ENCODE assay signal across 10 mouse cellular contexts in genomic region chr2:156429836-156430235, GRCm38 (mm10). TPM values are rescaled to one million over a fixed set of nuclear protein-coding genes. Genes with fewer than 3 reads are reported as not detected.
DNase-seq lines count a peak whose midpoint lies in the region; ATAC-seq and TF ChIP-seq lines count a peak whose summit lies in the region.
"Had no signal": no experiment of that assay in that cellular context is flagged by ENCODE, and none has a peak within 500 bp of the region (broad histone marks: within the 10 kb centered on the region; RNA-seq: fewer than 3 reads in every experiment).

No protein-coding gene starts in this region.

- no peaks in the 10 kb centered on the region for H3K9me3 ChIP-seq in lung, embryonic 14.5 days (ENCODE audit: low read depth, low read length)
- no peaks in the 10 kb centered on the region for H3K9me3 ChIP-seq in kidney, postnatal 0 days (replicated peaks; ENCODE audit: low read length)
- H3K9me3 ChIP-seq: liver, embryonic 15.5 days had no signal

- TF ChIP-seq CTCF in lung, embryonic 14.5 days (IDR thresholded peaks at IDR 0.05; ENCODE audit: low read depth): no peak
- no peak for TF ChIP-seq CTCF in kidney, postnatal 0 days (IDR thresholded peaks at IDR 0.05; ENCODE audit: low read depth)

- peak; percentile 9 for DNase-seq in cerebellum, adult 11 months
- DNase-seq in cerebellum, adult 18-20 months: no peak
- peak; percentile 47 for DNase-seq in lung, embryonic 14.5 days
- no peak for DNase-seq in lung, postnatal 25 days (ENCODE audit: low spot score)
- DNase-seq in kidney, postnatal 0 days (ENCODE audit: low spot score): no peak
- DNase-seq in naive thymus-derived CD4-positive, alpha-beta T cell, adult 2 months (ENCODE audit: low read depth): peak; percentile 30
- DNase-seq in frontal cortex, adult 2 months (ENCODE audit: extremely low spot score in 1 of 2, low spot score in 1 of 2): no peak
- DNase-seq in frontal cortex, postnatal 14 days (ENCODE audit: low spot score in 2 of 2): no peak
- DNase-seq: midbrain, embryonic 14.5 days had no signal

- H3K4me3 ChIP-seq in lung, embryonic 14.5 days (ENCODE audit: low read depth, low read length): no peak overlapping the region
- H3K4me3 ChIP-seq in kidney, postnatal 0 days (replicated peaks; ENCODE audit: low read depth, low read length): no peak overlapping the region
- H3K4me3 ChIP-seq: liver, embryonic 15.5 days had no signal

- 50% methylated on average over 10 of the region's 10 CpGs for WGBS in lung, embryonic 14.5 days
- 34% methylated on average over 10 of the region's 10 CpGs for WGBS in kidney, postnatal 0 days

- ATAC-seq in lung, embryonic 14.5 days (ENCODE audit: insufficient read depth): peak; percentile 47
- ATAC-seq in kidney, postnatal 0 days (replicated peaks; ENCODE audit: low FRiP score, low read depth): no peak

- H3K27me3 ChIP-seq in lung, embryonic 14.5 days (ENCODE audit: insufficient read depth, low read length): no peaks in the 10 kb centered on the region
- no peaks in the 10 kb centered on the region for H3K27me3 ChIP-seq in kidney, postnatal 0 days (ENCODE audit: insufficient read depth, low read length)

- no peak overlapping the region for H3K4me2 ChIP-seq in lung, embryonic 14.5 days
- no peak overlapping the region for H3K4me2 ChIP-seq in kidney, postnatal 0 days (ENCODE audit: low read length)
- H3K4me2 ChIP-seq: liver, embryonic 15.5 days had no signal

- peak overlapping the region; percentile 12 for H3K27ac ChIP-seq in lung, embryonic 14.5 days (ENCODE audit: low read depth)
- peak overlapping the region; percentile 55; the same call in 1 of the 2 replicates for H3K27ac ChIP-seq in kidney, postnatal 0 days
- H3K27ac ChIP-seq: liver, embryonic 15.5 days had no signal

- no peak overlapping the region for H3K9ac ChIP-seq in lung, embryonic 14.5 days
- H3K9ac ChIP-seq in kidney, postnatal 0 days (ENCODE audit: low read depth, low read length): no peak overlapping the region
- H3K9ac ChIP-seq: liver, embryonic 15.5 days had no signal

- H3K36me3 ChIP-seq in lung, embryonic 14.5 days (ENCODE audit: insufficient read depth): no peaks in the 10 kb centered on the region
- H3K36me3 ChIP-seq in kidney, postnatal 0 days (ENCODE audit: insufficient read depth, low read length): no peaks in the 10 kb centered on the region
- H3K36me3 ChIP-seq: liver, embryonic 15.5 days had no signal

- peaks cover 7% of the 10 kb centered on the region for H3K4me1 ChIP-seq in lung, embryonic 14.5 days (ENCODE audit: insufficient read depth)
- H3K4me1 ChIP-seq in kidney, postnatal 0 days (replicated peaks; ENCODE audit: insufficient read depth, low read length): peaks cover 3% of the 10 kb centered on the region; the same call in 1 of the 2 replicates
- H3K4me1 ChIP-seq: liver, embryonic 15.5 days had no signal

RNA-seq across cellular contexts. Expression of gene Epb41l1, which starts 9.1 kb away (rescaled TPM):
- 2.1 and 3.2 TPM in 2 replicates for polyA plus RNA-seq in lung, embryonic 14.5 days (2014; fragmentation: Nextera tagmentation; extraction: Ambion mirVana)
- 1.6 and 2.0 TPM in 2 replicates for polyA plus RNA-seq in kidney, postnatal 0 days (2015; fragmentation: Nextera tagmentation; extraction: Ambion mirVana)
- polyA plus RNA-seq in frontal cortex, adult 2 months (2012; rRNA removed): 211 and 225 TPM in 2 replicates

Comparison
In these comparisons a context has a peak if more than half of its experiments do, and no peak if none do; other contexts are left out.
1. DNase-seq: peak in cerebellum, adult 11 months (single experiment), lung, embryonic 14.5 days (single experiment) and naive thymus-derived CD4-positive, alpha-beta T cell, adult 2 months (single experiment); none in cerebellum, adult 18-20 months (0 of 2), lung, postnatal 25 days (single experiment), kidney, postnatal 0 days (single experiment), frontal cortex, adult 2 months (0 of 2) and frontal cortex, postnatal 14 days (0 of 2).
2. RNA of gene Epb41l1, which starts 9.1 kb away (polyA plus RNA-seq): 211 to 225 TPM in frontal cortex, adult 2 months; 2.1 to 3.2 TPM in lung, embryonic 14.5 days and 1.6 to 2.0 TPM in kidney, postnatal 0 days; every median in the first group is over 10 times any median in the second.